Mouse (Mus musculus): ENCODE data around the gene Coasy.

DNA sequence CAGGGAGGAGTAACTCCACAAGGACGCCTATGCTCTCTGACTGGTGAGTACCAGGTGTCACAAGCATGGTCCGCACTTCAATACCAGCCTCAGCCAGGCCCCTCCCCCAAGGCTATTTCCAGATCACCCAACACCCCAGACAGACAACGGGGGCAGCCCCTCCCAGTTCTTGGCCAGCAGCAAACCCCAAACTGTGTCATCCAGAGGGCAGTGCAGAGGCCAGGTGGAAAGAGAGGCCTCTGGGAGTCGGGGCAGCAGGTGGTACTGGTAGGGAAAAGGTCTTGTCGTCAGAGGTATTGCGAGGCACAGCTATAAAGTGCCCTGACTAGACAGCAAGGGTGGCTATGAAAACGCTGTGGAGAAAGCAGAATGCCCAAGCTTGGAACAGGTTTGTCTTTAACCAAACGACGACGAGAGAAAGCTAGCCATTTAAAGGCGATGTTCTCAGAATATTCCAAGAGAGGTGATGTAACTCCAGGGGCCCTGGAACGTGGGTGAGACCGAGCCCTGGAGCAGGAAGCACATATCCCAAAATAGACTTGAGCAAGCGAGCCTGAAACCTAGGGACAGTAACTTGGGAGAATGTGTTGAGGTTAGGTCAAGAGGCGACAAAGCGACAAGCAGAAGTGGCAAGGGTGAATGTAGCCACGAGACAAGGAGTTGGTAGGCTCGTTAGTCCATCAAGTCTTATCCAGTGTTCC lies 47.8 kb downstream of the Coasy start:
- TF ChIP-seq NANOG (IDR thresholded peaks at IDR 0.05; ENCODE audit: borderline replicate concordance, low read length): no peak
- TF ChIP-seq CTCF (conservative IDR thresholded peaks at IDR 0.05; ENCODE audit: low read length): no peak
- TF ChIP-seq POU5F1 (IDR thresholded peaks at IDR 0.05; ENCODE audit: borderline replicate concordance, low read length): no peak
